Mouse (Mus musculus) embryonic fibroblast, embryonic 13.5 days (primary cell): ENCODE measurements around the gene Mthfs.

Source experiments
- CTCF ChIP-seq: IDR thresholded peaks from 2 replicates; pipeline ENCODE4 v1.5.1; 2011; ENCODE audit warnings: mild to moderate bottlenecking, control low read depth, low read length, moderate library complexity, borderline replicate concordance; ENCODE audit not compliant: insufficient read depth
- POLR2A ChIP-seq: IDR thresholded peaks from 2 replicates; pipeline ENCODE4 v1.6.1; 2011; ENCODE audit warnings: low read depth, mild to moderate bottlenecking, control low read depth, low read length, moderate library complexity

- TF ChIP-seq POLR2A (no peak), CTCF (no peak)
Observed at GRCm38 (mm10) chr9:89256556-89257335, 46.3 kb downstream of the Mthfs start.
